18 mouse cellular contexts compared by ENCODE assay signal in genomic region chr9:68957793-68958192, GRCm38 (mm10).
"Had no signal": no experiment of that assay in that cellular context is flagged by ENCODE, and none has a peak within 500 bp of the region (broad histone marks: within the 10 kb centered on the region; RNA-seq: fewer than 3 reads in every experiment).

No protein-coding gene starts in this region.

- H3K36me3 ChIP-seq: liver, embryonic 12.5 days; midbrain, embryonic 13.5 days; midbrain, embryonic 15.5 days; neural tube, embryonic 12.5 days had no signal

- ATAC-seq: liver, embryonic 12.5 days; midbrain, embryonic 13.5 days; midbrain, embryonic 15.5 days had no signal

- DNase-seq: lung, adult 2 months; lung, postnatal 14 days; retina, postnatal 1 day; right cerebral cortex, adult 18-20 months; right cerebral cortex, postnatal 25 days; right cerebral cortex, postnatal 4 days; spleen, adult 18-20 months; thymus, adult 18-20 months; thymus, postnatal 14 days; thymus, postnatal 36 days had no signal

- H3K4me1 ChIP-seq: liver, embryonic 12.5 days; megakaryocyte, embryonic 14.5 days; midbrain, embryonic 15.5 days had no signal

- H3K9me3 ChIP-seq: liver, embryonic 12.5 days; megakaryocyte, embryonic 14.5 days; midbrain, embryonic 13.5 days; midbrain, embryonic 15.5 days; neural tube, embryonic 12.5 days had no signal

- H3K27me3 ChIP-seq: liver, embryonic 12.5 days; megakaryocyte, embryonic 14.5 days; midbrain, embryonic 13.5 days; midbrain, embryonic 15.5 days had no signal

- H3K4me2 ChIP-seq: liver, embryonic 12.5 days; midbrain, embryonic 11.5 days; midbrain, embryonic 13.5 days; midbrain, embryonic 15.5 days; neural tube, embryonic 12.5 days had no signal

- H3K9ac ChIP-seq: liver, embryonic 12.5 days; liver, embryonic 14.5 days; midbrain, embryonic 13.5 days; midbrain, embryonic 15.5 days; neural tube, embryonic 12.5 days had no signal

- H3K4me3 ChIP-seq: liver, embryonic 12.5 days; megakaryocyte, embryonic 14.5 days; midbrain, embryonic 13.5 days; midbrain, embryonic 15.5 days; neural tube, embryonic 12.5 days had no signal

- H3K27ac ChIP-seq: liver, embryonic 12.5 days; liver, embryonic 14.5 days; macrophage; midbrain, embryonic 13.5 days; midbrain, embryonic 15.5 days; neural tube, embryonic 12.5 days had no signal
